Mouse (Mus musculus) ES-Bruce4 (cell line): ENCODE measurements around the gene Slc45a1.
A peak's percentile ranks its signal among the peaks of the same experiment; 100 is the strongest.

Experiments used
- CTCF ChIP-seq: IDR thresholded peaks from one replicate; pipeline ENCODE4 v1.8.1; 2011; ENCODE audit warnings: low read depth, low read length
- EP300 ChIP-seq: IDR thresholded peaks from 2 replicates; pipeline ENCODE4 v1.6.1; 2011; ENCODE audit warnings: low read depth, low read length; ENCODE audit not compliant: insufficient read depth
- POLR2A ChIP-seq: IDR thresholded peaks from one replicate; pipeline ENCODE4 v1.8.1; 2011; ENCODE audit warnings: low read length; ENCODE audit not compliant: insufficient read depth

DNA sequence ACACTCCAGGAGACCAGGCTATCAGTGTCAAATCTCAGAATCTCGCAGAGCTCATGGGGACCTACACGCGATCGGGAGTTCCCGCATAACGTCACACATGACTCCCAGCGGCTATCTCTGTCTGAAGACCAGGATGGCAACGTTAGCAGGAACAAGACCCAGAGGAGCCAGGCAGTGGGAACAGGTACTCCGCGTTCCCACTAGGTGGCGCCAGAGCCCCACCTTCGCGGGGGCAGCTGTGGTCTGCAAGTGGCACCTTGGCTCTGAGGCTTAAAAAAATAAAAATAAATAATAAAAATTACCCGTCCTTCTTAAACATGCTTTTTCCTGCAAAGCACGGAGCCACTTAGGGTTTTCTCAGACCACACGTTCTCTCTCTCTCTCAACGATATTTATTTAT lies 4.0 kb upstream of the Slc45a1 start:
- peak; percentile 94 for TF ChIP-seq CTCF
- no peak for TF ChIP-seq POLR2A
- no peak for TF ChIP-seq EP300
